Mouse (Mus musculus): Measurements from ENCODE around the gene Dact3. TPM values are rescaled to one million over a fixed set of nuclear protein-coding genes. Genes with fewer than 3 reads are reported as not detected.

The Dact3 gene
- total RNA-seq, 2 experiments from 2014 or later = not detected

GRCm38 (mm10) chr7:16930850-16931249 is 55.7 kb downstream of the Dact3 start:
- peak; percentile 89 for ATAC-seq (replicated peaks; ENCODE audit: low FRiP score, poor library complexity, severe bottlenecking)

GRCm38 (mm10) chr7:16931968-16932627 is 57.0 kb downstream of the Dact3 start:
- peak; percentile 88 for ATAC-seq (replicated peaks; ENCODE audit: low FRiP score, poor library complexity, severe bottlenecking)

- ATAC-seq (replicated peaks; ENCODE audit: low FRiP score, poor library complexity, severe bottlenecking) = no peak
These were observed 57.8 kb downstream of the Dact3 start for GRCm38 (mm10) chr7:16932704-16933577.

Other genes starting within 250 kb of the Dact3 start
- not detected in 2 replicates for gene Ceacam15, start 199.6 kb upstream of the Dact3 start, total RNA-seq (2015; ENCODE audit: low replicate concordance)
- 0.56 TPM in 1 of 2 replicates, not detected in the other for gene Ceacam15, start 199.6 kb upstream of the Dact3 start, total RNA-seq (2017; ENCODE audit: low replicate concordance)
- not detected in 2 replicates for gene Ceacam9, start 153.4 kb upstream of the Dact3 start, total RNA-seq (2015; ENCODE audit: low replicate concordance)
- not detected in 2 replicates for gene Ceacam9, start 153.4 kb upstream of the Dact3 start, total RNA-seq (2017; ENCODE audit: low replicate concordance)
- gene Ap2s1, start 136.9 kb upstream of the Dact3 start, total RNA-seq (2015; ENCODE audit: low replicate concordance) = 46.5 and 57.5 TPM in 2 replicates
- gene Ap2s1, start 136.9 kb upstream of the Dact3 start, total RNA-seq (2017; ENCODE audit: low replicate concordance) = 19.8 and 25.9 TPM in 2 replicates
- gene Slc1a5, start 94.0 kb upstream of the Dact3 start, total RNA-seq (2015; ENCODE audit: low replicate concordance) = 655 and 701 TPM in 2 replicates
- gene Slc1a5, start 94.0 kb upstream of the Dact3 start, total RNA-seq (2017; ENCODE audit: low replicate concordance) = 713 and 810 TPM in 2 replicates
- 21.5 and 22.4 TPM in 2 replicates for gene Strn4, start 59.4 kb upstream of the Dact3 start, total RNA-seq (2015; ENCODE audit: low replicate concordance)
- gene Strn4, start 59.4 kb upstream of the Dact3 start, total RNA-seq (2017; ENCODE audit: low replicate concordance) = 34.3 and 69.7 TPM in 2 replicates
- gene Fkrp, start 58.6 kb upstream of the Dact3 start, total RNA-seq (2015; ENCODE audit: low replicate concordance) = 2.5 and 4.2 TPM in 2 replicates
- gene Fkrp, start 58.6 kb upstream of the Dact3 start, total RNA-seq (2017; ENCODE audit: low replicate concordance) = 3.1 and 8.0 TPM in 2 replicates
- 4.6 and 18.8 TPM in 2 replicates for gene Prkd2, start 32.4 kb upstream of the Dact3 start, total RNA-seq (2015; ENCODE audit: low replicate concordance)
- 2.5 and 5.1 TPM in 2 replicates for gene Prkd2, start 32.4 kb upstream of the Dact3 start, total RNA-seq (2017; ENCODE audit: low replicate concordance)
- gene Gng8, start 16.5 kb downstream of the Dact3 start, total RNA-seq (2015; ENCODE audit: low replicate concordance) = not detected in 2 replicates
- gene Gng8, start 16.5 kb downstream of the Dact3 start, total RNA-seq (2017; ENCODE audit: low replicate concordance) = not detected in 2 replicates
- gene Ptgir, start 31.2 kb downstream of the Dact3 start, total RNA-seq (2015; ENCODE audit: low replicate concordance) = 1.3 and 6.7 TPM in 2 replicates
- 1.5 and 1.8 TPM in 2 replicates for gene Ptgir, start 31.2 kb downstream of the Dact3 start, total RNA-seq (2017; ENCODE audit: low replicate concordance)
- 41.1 and 44.1 TPM in 2 replicates for gene Calm3, start 48.8 kb downstream of the Dact3 start, total RNA-seq (2015; ENCODE audit: low replicate concordance)
- 157 and 162 TPM in 2 replicates for gene Calm3, start 48.8 kb downstream of the Dact3 start, total RNA-seq (2017; ENCODE audit: low replicate concordance)
- not detected in 2 replicates for gene Pnmal2, start 69.4 kb downstream of the Dact3 start, total RNA-seq (2015; ENCODE audit: low replicate concordance)
- gene Pnmal2, start 69.4 kb downstream of the Dact3 start, total RNA-seq (2017; ENCODE audit: low replicate concordance) = not detected in 2 replicates
- not detected in 2 replicates for gene Pnmal1, start 84.4 kb downstream of the Dact3 start, total RNA-seq (2015; ENCODE audit: low replicate concordance)
- not detected in 2 replicates for gene Pnmal1, start 84.4 kb downstream of the Dact3 start, total RNA-seq (2017; ENCODE audit: low replicate concordance)
- not detected in 2 replicates for gene Gm42372, start 107.8 kb downstream of the Dact3 start, total RNA-seq (2015; ENCODE audit: low replicate concordance)
- gene Gm42372, start 107.8 kb downstream of the Dact3 start, total RNA-seq (2017; ENCODE audit: low replicate concordance) = 0.28 TPM in 1 of 2 replicates, not detected in the other
- gene Ccdc8, start 117.4 kb downstream of the Dact3 start, total RNA-seq (2015; ENCODE audit: low replicate concordance) = 0.19 TPM in 1 of 2 replicates, not detected in the other
- 0.14 and 1.0 TPM in 2 replicates for gene Ccdc8, start 117.4 kb downstream of the Dact3 start, total RNA-seq (2017; ENCODE audit: low replicate concordance)
- gene Ppp5c, start 152.6 kb downstream of the Dact3 start, total RNA-seq (2015; ENCODE audit: low replicate concordance) = 14.0 and 21.3 TPM in 2 replicates
- 10.6 and 18.9 TPM in 2 replicates for gene Ppp5c, start 152.6 kb downstream of the Dact3 start, total RNA-seq (2017; ENCODE audit: low replicate concordance)
- gene Hif3a, start 187.1 kb downstream of the Dact3 start, total RNA-seq (2015; ENCODE audit: low replicate concordance) = 0.42 and 0.58 TPM in 2 replicates
- gene Hif3a, start 187.1 kb downstream of the Dact3 start, total RNA-seq (2017; ENCODE audit: low replicate concordance) = 0.17 TPM in 1 of 2 replicates, not detected in the other
- gene Psg16, start 198.7 kb downstream of the Dact3 start, total RNA-seq (2015; ENCODE audit: low replicate concordance) = not detected in 2 replicates
- not detected in 2 replicates for gene Psg16, start 198.7 kb downstream of the Dact3 start, total RNA-seq (2017; ENCODE audit: low replicate concordance)

Data from erythroblast, adult 5-6 weeks (primary cell).